Mouse (Mus musculus): ENCODE measurements around the gene Rin2. TPM values are rescaled to one million over a fixed set of nuclear protein-coding genes. Genes with fewer than 3 reads are reported as not detected.
"Not testable (repeated sequence)": the region's sequence is repeated elsewhere in the genome, so short reads cannot be mapped to it uniquely, and the experiment has no call there.

The Rin2 gene
- polyA plus RNA-seq, 1 experiment from 2014 or later = 16.8 TPM

DNA sequence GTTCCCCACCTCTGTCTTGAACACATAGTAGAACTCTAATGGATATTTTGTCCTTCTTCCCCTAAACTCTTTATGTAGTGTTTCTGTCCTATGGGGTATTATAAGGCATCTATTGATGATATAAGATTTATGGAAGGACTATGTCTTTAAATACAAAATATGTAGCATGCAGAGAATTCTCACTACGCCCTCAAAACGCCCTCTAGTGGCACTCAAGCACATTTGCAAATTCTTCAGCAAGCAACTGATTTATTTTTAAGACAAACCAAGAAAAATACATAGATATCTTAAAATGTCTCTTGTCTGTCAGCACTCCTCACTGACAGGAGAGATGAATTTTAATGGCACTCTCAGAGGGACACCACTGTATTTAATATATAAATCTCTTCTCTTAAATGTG is 207.4 kb downstream of the Rin2 start:
- Histone ChIP-seq H3K4me2 (replicated peaks) (no peak overlapping the region), H3K27me3 (no peaks in the 10 kb centered on the region), H3K4me1 (peaks cover 6% of the 10 kb centered on the region; the same call in 1 of the 2 replicates), H3K27ac (replicated peaks) (no peak overlapping the region), H3K9me3 (0 out of 2 replicates have a peak, but pooled peaks cover 2% of the 10 kb centered on the region), H3K36me3 (peaks cover 13% of the 10 kb centered on the region), H3K9ac (replicated peaks) (no peak overlapping the region), H3K4me3 (no peak overlapping the region)
- WGBS = 25% methylated on average over 2 of the region's 2 CpGs
- no peak for ATAC-seq (ENCODE audit: low FRiP score, low read depth)

DNA sequence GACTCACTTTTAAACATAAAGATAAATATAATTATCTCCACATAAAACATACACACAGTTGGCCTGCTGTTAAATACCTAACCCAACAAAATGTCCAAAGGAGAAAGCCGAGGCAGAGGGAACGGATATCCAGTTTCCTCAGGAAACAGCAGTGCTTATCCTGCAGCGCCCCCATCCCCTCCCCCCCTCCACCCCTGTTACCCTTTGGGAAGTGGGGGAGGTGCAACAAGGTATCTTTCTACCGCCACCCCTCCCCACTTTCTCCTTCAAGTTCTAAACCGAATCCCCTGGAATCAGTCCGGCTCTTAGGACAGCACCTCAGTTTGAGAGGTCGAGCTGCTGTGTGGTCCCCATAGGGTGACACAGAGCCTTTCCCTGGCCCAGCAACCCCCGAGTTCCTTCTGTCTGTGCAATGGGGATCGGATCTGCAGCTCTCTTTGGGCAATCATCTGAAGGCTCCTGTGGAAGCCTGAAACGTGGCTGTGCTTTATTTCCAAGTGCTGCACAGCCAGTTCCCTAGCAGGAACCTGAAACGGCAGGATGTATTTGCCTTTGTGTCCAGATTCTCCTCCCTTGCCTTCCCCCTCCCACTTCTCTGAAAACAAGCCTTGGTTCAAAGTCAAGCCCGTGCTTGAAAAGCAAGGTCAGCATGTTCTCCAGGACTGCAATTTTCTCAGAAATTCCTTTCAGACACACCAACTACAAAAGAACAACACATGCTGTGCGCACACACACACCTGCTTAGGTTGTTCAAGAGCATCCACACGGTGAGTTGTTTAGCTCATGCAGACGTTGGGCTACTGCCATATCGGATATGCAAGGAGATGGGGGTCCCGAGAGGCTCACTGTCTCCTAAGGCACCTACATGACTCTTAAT is 209.3 kb downstream of the Rin2 start:
- Histone ChIP-seq H3K9ac (replicated peaks) (no peak overlapping the region), H3K36me3 (peaks cover 9% of the 10 kb centered on the region), H3K9me3 (0 out of 2 replicates have a peak, but pooled peaks cover 2% of the 10 kb centered on the region), H3K4me1 (peaks cover 6% of the 10 kb centered on the region; the same call in 1 of the 2 replicates), H3K4me3 (no peak overlapping the region), H3K4me2 (replicated peaks) (no peak overlapping the region), H3K27ac (replicated peaks) (0 out of 2 replicates have a peak overlapping the region, but pooled peaks have one; percentile 36), H3K27me3 (no peaks in the 10 kb centered on the region)
- 40% methylated on average over 17 of the region's 17 CpGs for WGBS
- no peak for ATAC-seq (ENCODE audit: low FRiP score, low read depth)

DNA sequence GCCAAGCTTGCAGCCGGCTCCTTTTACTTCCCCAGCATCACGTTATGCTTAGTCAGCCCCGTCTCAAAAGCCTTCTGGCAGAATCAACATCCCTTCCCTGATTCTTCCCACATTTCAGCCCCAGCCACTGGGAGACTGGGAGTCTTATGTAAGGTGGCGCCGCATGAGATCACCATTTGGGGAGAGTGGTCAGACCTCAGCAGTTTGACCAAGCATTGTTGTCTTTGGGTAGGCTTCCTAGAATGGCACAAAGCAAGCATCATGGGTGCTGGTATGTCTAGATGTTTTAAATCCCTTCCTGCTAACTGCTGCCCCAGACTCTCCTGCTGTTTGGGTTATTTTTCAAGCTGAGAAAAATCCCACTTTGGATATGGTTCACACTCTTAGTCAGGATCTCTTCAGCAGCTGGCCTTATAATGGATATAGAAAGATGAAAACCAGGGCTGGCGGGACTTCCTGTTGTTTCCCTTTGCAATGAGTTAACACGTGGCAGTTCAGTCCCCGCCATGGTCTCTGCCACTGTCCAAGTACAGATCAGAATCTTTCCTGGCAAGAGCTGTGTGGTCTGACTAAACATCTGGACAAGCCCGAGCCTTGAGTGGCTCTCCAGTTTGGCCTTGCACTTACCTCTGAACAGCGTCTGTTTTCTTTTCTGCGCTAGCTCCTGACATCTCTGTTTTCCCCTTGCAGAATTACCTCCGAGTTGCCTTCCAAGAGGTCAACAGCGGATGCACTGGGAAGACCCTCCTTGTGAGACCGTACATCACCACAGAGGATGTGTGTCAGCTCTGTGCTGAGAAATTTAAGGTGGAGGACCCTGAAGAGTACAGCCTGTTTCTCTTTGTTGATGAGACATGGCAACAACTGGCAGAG is 210.1 kb downstream of the Rin2 start:
- peaks cover 6% of the 10 kb centered on the region; the same call in 1 of the 2 replicates for H3K4me1 ChIP-seq
- no peak overlapping the region for H3K9ac ChIP-seq (replicated peaks)
- H3K4me2 ChIP-seq (replicated peaks) = no peak overlapping the region
- H3K27ac ChIP-seq (replicated peaks) = no peak overlapping the region
- no peak for ATAC-seq (ENCODE audit: low FRiP score, low read depth)
- no peaks in the 10 kb centered on the region for H3K27me3 ChIP-seq
- H3K9me3 ChIP-seq = 0 out of 2 replicates have a peak, but pooled peaks cover 2% of the 10 kb centered on the region
- WGBS = 70% methylated on average over 14 of the region's 14 CpGs
- H3K36me3 ChIP-seq = peaks cover 6% of the 10 kb centered on the region
- H3K4me3 ChIP-seq = no peak overlapping the region

DNA sequence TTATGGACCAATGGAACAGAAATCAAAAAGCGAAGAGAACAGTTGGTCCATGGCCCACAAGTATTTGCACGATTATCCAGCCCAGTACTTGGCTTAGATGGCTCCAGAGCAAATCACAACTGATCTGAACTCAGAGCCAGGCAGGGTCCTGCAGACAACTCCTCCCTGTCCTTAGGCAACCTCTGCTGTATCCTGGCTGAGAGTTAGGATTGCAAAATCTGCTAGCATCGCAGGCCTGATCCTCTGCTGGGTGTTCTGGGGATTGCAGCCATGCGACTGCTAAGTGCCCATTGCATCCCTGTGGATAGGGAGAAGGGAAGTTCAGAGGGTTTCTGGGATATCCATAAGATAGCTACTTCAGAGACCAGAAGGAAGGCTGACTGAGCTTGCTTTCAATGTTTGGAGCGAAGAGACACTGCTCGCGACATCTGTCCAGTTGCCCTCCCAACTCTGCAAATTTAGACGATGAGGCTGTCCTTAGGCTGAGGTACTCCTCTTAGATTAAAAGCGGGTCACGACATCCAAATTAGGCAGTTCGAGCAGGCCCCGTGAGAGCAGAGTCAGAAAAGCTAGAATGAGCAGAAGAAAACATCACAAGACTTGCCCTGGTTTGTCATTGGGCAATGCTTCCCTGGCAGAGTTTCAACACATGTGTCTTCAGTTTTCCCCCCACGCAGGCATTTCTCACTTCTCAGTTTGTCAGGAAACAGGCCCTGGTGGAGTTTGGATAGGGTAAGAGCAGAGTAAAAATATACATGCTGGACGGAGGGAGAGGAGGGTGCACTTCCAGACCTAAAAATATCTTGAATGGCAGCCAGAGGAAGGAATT is 213.1 kb downstream of the Rin2 start:
- Histone ChIP-seq H3K4me1 (peaks cover 6% of the 10 kb centered on the region; the same call in 1 of the 2 replicates), H3K9me3 (no peaks in the 10 kb centered on the region), H3K36me3 (peaks cover 6% of the 10 kb centered on the region), H3K27me3 (no peaks in the 10 kb centered on the region), H3K9ac (replicated peaks) (no peak overlapping the region), H3K27ac (replicated peaks) (no peak overlapping the region; the same call in 1 of the 2 replicates), H3K4me2 (replicated peaks) (no peak overlapping the region), H3K4me3 (no peak overlapping the region)
- no peak for ATAC-seq (ENCODE audit: low FRiP score, low read depth)
- WGBS = 72% methylated on average over 14 of the region's 14 CpGs

DNA sequence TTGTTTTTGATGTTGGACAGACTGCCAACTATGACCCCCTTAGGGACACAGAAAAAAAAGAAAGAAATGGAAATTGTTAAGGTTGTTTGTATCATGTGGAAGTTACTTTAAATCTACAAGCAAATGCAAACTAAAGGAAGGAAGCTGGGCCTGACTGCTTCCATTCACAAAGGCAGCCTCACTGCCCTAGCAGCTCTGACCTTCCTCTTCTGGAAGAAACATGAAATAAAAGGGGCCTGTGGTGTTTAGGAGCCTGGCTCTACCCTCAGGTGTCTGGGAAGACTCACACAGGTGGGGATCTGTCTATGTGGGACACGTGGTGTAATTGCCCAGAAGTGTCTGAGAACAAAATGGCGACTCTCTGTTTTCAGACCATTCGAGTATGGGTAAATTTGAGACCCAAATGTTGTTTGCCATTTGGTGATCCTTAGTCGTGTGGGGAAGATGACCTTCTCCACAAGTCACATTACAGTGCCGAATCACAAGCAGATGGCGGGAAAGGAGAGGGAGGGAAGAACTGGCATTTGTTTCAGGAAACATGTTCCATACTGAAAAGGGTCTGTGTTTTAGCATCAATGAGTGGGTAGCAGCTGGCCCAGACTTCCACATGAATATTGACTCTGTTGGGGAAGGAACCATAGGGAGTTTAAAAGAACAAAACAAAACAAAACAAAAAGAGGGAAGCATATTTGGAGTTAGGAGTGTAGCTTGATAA is 213.9 kb downstream of the Rin2 start:
- ATAC-seq (ENCODE audit: low FRiP score, low read depth) = no peak
- Histone ChIP-seq H3K9me3 (no peaks in the 10 kb centered on the region), H3K9ac (replicated peaks) (no peak overlapping the region), H3K4me1 (peaks cover 5% of the 10 kb centered on the region; the same call in 1 of the 2 replicates), H3K27me3 (no peaks in the 10 kb centered on the region), H3K36me3 (peaks cover 6% of the 10 kb centered on the region), H3K4me2 (replicated peaks) (no peak overlapping the region), H3K4me3 (no peak overlapping the region), H3K27ac (replicated peaks) (no peak overlapping the region)
- WGBS = 79% methylated on average over 6 of the region's 6 CpGs

DNA sequence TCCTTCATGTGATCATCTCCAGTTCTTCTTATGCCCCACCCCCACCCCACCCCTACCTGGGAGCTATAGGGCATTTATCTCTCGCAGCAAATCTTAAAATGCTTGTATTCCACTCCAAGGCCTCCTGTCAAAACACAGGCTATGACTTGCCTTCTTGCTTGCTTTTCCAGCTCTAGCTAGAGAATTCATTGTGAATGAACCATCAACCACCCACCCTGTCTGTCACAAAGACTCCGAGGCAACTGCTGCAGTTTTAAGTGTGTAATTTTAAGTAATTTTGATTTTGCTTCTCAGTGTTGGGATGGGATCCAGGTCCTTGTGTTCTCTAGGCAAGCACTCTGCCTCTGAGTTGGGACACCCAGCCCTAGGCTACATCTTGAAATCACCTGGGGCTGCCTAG is 215.6 kb downstream of the Rin2 start:
- Histone ChIP-seq H3K9ac (replicated peaks) (no peak overlapping the region), H3K27me3 (no peaks in the 10 kb centered on the region), H3K4me1 (no peaks in the 10 kb centered on the region), H3K27ac (replicated peaks) (no peak overlapping the region), H3K36me3 (peaks cover 2% of the 10 kb centered on the region), H3K4me2 (replicated peaks) (no peak overlapping the region), H3K4me3 (no peak overlapping the region), H3K9me3 (no peaks in the 10 kb centered on the region)
- WGBS = 82% methylated on average over 2 of the region's 2 CpGs
- ATAC-seq (ENCODE audit: low FRiP score, low read depth) = no peak

DNA sequence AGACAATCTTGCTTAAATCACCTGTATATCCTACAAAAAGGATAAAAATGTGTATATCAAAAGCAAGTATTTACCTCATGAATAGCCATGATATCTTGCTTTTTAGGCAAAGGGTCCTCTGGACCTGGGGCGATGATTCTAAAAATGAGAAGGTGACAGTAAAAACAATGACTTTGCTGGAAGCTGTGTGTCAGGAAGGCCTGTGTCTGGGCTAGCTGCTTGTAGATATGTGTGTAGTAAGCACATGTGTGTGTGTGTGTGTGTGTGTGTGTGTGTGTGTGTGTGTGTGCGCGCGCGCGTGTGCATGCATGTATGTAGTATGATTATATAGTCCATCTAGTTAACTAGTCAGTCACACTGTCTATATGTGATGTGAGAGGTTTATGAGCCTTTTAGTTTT is 218.7 kb downstream of the Rin2 start:
- Histone ChIP-seq H3K9me3 (no peaks in the 10 kb centered on the region), H3K9ac (replicated peaks) (no peak overlapping the region), H3K4me2 (replicated peaks) (no peak overlapping the region), H3K27me3 (no peaks in the 10 kb centered on the region), H3K27ac (replicated peaks) (no peak overlapping the region), H3K36me3 (no peaks in the 10 kb centered on the region), H3K4me1 (no peaks in the 10 kb centered on the region), H3K4me3 (no peak overlapping the region)
- no peak for ATAC-seq (ENCODE audit: low FRiP score, low read depth)
- WGBS = 98% methylated on average over 6 of the region's 6 CpGs

DNA sequence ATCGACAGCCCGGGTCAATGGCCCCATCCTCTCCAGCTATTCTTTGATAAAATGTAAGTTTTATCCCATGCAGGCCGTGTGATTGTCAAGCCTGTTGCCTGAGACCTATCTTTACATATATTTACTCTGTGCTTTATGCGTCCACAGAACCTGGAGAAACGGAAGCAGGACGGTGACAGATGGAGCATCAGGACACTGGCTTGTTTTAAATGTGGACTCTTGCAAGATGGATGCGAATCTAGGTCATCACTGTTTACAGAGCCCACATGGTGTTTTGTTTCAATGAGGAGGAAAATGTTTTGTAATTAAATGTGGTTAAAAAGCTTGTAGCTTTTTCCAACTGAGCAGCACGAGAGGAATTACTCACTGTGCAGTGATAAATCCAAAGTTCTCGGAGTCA is 223.1 kb downstream of the Rin2 start:
- H3K4me1 ChIP-seq = no peaks in the 10 kb centered on the region
- H3K4me3 ChIP-seq = no peak overlapping the region
- H3K4me2 ChIP-seq (replicated peaks) = no peak overlapping the region
- H3K9ac ChIP-seq (replicated peaks) = no peak overlapping the region
- 80% methylated on average over 9 of the region's 9 CpGs for WGBS
- no peak for ATAC-seq (ENCODE audit: low FRiP score, low read depth)
- no peak overlapping the region for H3K27ac ChIP-seq (replicated peaks)
- H3K27me3 ChIP-seq = no peaks in the 10 kb centered on the region
- H3K9me3 ChIP-seq = no peaks in the 10 kb centered on the region
- H3K36me3 ChIP-seq = no peaks in the 10 kb centered on the region

DNA sequence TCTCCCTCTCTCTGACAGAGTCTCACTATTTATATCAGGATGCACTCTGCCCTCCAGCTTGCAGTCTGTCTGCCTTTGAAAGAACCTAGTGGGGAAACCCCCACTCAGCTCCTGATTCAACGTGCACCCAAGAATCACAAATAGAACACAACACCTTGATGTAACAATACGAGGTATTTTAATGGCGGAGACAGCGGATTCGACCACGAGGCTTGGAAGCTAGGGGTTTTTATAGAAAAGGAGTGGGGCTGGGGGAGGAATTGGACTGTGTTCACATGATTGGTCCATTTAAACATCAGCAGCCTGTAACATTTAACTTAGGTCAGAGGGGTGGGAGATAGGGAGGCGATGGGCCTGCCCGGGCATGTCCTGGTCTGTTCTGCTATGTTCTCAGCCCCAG is 225.3 kb downstream of the Rin2 start:
- not testable (repeated sequence) for H3K27me3 ChIP-seq; H3K4me3 ChIP-seq; H3K36me3 ChIP-seq; H3K4me2 ChIP-seq (replicated peaks); H3K9ac ChIP-seq (replicated peaks); H3K27ac ChIP-seq (replicated peaks); H3K9me3 ChIP-seq; ATAC-seq (ENCODE audit: low FRiP score, low read depth)
- peaks cover 13% of the 10 kb centered on the region for H3K4me1 ChIP-seq
- 82% methylated on average over 8 of the region's 8 CpGs for WGBS

DNA sequence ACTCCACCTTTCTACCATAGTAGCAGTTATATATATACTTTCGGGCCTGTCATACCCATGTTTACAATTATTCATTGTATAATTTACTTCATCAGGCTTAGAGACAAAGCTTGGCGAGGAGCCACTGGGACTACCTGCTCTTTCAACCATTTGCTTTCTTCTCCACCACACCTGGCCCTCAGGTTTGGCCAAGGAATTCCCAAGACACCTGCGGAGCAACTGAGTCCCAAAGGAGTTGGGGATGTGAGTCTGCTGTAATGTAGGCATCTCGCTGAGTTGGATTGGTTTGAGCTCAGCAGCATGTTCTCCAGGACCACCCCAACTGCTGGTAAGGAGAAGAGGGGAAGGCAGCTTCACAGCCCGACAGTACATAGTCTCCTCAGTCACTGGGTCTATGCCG is 226.8 kb downstream of the Rin2 start, which contains the start of gene Naa20:
TSS of gene Naa20 (plus strand) at position 239 of the 400 bp plus-strand sequence.
- H3K4me2 ChIP-seq (replicated peaks) = peak within 1 kb of the TSS; percentile 64
- no peak within 1 kb of the TSS for H3K9ac ChIP-seq (replicated peaks)
- no peaks in the 10 kb centered on the region for H3K27me3 ChIP-seq
- no peak within 1 kb of the TSS; the same call in 1 of the 2 replicates for H3K27ac ChIP-seq (replicated peaks)
- H3K36me3 ChIP-seq = 0 out of 2 replicates have a peak, but pooled peaks cover 2% of the 10 kb centered on the region
- no peaks in the 10 kb centered on the region for H3K9me3 ChIP-seq
- H3K4me1 ChIP-seq = peaks cover 13% of the 10 kb centered on the region
- peak within 1 kb of the TSS; percentile 78; the same call in 1 of the 2 replicates for H3K4me3 ChIP-seq
- no peak for ATAC-seq (ENCODE audit: low FRiP score, low read depth)
- WGBS = 85% methylated on average over 6 of the region's 6 CpGs
